In genomic region chr13:49187288-49188218, GRCm38 (mm10) we compare ENCODE assay signal across 8 mouse cellular contexts. TPM values are rescaled to one million over a fixed set of nuclear protein-coding genes. Genes with fewer than 3 reads are reported as not detected.
DNase-seq lines count a peak whose midpoint lies in the region; ATAC-seq lines count a peak whose summit lies in the region.

Gene Ninj1, plus strand, starts transcription at chr13:49187485.

- peak; percentile 67 for ATAC-seq in frontal cortex, adult (ENCODE audit: low TSS enrichment)
- ATAC-seq in hematopoietic stem cell, adult 5-6 weeks (replicated peaks in 1 of 2; ENCODE audit: insufficient read depth in 1 of 2, low FRiP score in 2 of 2, low TSS enrichment in 1 of 2, low read depth in 1 of 2, poor library complexity in 2 of 2, severe bottlenecking in 2 of 2) = peak; percentile 84 to 87

- DNase-seq in MN1 (ENCODE audit: low spot score) = peak; percentile 87
- peak; percentile 74 for DNase-seq in cerebellum, adult 8-10 months
- peak; percentile 73 to 82 for DNase-seq in layer of hippocampus, postnatal 10 days (ENCODE audit: low spot score in 2 of 2)
- DNase-seq in lung, postnatal 14 days = peak; percentile 89
- DNase-seq in ovary, postnatal 36 days (ENCODE audit: low spot score) = peak; percentile 87
- peak; percentile 82 for DNase-seq in thymus, postnatal 14 days

RNA-seq across cellular contexts. Expression of gene Ninj1, which starts in this region (rescaled TPM):
- 58.6 and 65.6 TPM in 2 replicates for total RNA-seq in hematopoietic stem cell, adult 5-6 weeks (2017)
- total RNA-seq in layer of hippocampus, postnatal 10 days (2021) = 10 to 100 TPM; 23.3 to 24.5 TPM

Comparison
In these comparisons a context has a peak if more than half of its experiments do, and no peak if none do; other contexts are left out.
1. Peak in every context shown above with its lines: DNase-seq and ATAC-seq.